Mouse (Mus musculus) right cerebral cortex, postnatal 14 days (tissue): Measurements from ENCODE around the gene Gm20518.

Experiments used
- DNase-seq: peaks from one replicate; pipeline ENCODE4 v3.0.0; 2022

Gm20518 gene

DNA sequence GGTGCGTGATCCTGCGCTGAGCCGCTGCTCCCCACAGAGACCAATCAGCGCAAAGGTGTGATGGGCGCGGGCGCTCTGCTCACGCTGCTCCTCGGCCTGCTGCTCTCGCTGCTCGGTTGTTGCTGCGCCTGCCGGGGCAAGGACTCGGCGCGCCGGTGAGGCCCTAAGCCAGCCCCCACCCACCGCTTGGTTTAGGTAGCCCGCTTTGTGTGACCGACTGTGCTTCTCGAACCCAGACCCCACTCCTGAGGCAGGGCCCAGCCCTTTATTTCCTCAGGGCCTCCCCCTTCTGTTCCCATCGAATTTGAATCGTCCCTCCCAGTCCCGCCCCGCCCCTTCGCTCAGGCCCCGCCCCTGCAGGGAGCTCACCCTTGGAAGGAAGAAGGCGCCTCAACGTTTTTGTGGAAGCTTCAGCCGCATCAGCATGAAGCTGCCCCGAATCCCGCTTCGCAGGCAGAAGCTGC, 87.0 kb downstream of the Gm20518 start:
- DNase-seq: no peak

DNA sequence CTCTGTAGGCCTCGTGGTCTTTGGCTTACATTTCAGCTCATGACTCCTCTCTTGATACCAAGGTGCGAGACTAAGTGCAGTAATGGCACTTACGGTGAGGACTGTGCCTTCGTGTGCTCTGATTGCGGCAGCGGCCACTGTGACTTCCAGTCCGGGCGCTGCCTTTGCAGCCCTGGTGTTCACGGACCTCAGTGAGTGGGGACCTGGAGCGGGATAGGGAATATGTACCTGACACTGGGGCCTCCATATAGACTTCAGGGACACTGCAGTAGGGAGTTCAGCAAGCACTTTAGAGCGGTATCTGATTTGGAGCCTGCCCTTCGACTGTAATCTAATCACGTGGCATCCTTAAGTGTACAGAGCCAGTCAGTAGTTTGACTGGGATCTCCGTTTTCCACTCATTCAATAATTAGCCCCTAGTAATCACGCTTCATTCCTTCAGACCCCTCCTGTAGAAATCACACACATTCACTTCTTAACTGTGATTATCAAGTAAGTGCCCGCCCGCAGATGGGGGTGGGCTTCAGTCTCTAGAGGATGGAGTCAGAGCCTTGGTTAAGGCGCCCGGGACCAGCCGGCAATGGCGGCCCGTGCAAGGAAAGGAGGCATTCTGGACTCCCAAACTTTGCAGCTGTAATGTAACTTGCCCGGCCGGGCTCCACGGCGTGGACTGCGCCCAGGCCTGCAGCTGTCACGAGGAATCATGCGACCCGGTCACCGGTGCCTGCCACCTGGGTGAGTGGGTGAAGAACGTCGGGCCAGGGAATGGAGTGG, 87.6 kb downstream of the Gm20518 start:
- DNase-seq: no peak

DNA sequence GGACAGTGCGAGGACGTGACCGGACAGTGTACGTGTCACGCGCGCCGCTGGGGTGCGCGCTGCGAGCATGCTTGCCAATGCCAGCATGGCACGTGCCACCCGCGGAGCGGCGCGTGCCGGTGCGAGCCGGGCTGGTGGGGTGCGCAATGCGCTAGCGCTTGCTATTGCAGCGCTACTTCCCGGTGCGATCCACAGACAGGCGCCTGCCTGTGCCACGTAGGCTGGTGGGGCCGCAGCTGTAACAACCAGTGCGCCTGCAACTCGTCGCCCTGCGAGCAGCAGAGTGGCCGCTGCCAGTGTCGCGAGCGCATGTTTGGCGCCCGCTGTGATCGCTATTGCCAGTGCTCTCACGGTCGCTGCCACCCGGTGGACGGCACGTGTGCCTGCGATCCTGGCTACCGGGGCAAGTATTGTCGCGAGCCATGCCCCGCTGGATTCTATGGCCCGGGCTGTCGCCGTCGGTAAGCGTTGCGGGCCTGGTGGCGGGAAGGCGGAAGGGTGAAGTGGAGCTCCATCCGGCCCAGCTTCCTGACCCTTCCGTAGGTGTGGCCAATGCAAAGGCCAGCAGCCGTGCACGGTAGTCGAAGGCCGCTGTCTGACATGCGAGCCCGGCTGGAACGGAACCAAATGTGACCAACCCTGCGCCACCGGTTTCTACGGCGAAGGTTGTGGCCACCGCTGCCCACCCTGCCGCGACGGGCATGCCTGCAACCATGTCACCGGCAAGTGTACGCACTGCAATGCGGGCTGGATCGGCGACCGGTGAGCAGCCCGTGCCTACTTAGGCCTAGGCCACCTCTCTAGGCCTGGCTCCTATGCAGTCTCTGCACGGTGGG, 88.4 kb downstream of the Gm20518 start:
- DNase-seq: peak; percentile 62

DNA sequence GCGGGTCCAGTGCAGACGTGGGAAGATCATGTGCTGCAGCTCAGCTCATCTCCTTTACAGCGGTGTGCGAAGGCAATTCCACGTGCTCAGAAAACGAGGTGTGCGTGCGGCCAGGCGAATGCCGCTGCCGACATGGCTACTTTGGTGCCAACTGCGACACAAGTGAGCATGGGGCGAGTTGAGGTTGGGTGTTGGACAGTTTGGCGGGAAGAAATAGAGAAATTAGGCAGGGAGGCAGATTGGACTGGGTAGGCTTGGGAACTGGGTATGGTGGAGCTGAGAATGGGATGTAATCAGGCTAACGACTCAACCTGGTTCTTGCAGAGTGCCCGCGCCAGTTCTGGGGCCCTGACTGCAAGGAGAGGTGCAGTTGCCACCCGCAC, 89.0 kb downstream of the Gm20518 start:
- DNase-seq: no peak

DNA sequence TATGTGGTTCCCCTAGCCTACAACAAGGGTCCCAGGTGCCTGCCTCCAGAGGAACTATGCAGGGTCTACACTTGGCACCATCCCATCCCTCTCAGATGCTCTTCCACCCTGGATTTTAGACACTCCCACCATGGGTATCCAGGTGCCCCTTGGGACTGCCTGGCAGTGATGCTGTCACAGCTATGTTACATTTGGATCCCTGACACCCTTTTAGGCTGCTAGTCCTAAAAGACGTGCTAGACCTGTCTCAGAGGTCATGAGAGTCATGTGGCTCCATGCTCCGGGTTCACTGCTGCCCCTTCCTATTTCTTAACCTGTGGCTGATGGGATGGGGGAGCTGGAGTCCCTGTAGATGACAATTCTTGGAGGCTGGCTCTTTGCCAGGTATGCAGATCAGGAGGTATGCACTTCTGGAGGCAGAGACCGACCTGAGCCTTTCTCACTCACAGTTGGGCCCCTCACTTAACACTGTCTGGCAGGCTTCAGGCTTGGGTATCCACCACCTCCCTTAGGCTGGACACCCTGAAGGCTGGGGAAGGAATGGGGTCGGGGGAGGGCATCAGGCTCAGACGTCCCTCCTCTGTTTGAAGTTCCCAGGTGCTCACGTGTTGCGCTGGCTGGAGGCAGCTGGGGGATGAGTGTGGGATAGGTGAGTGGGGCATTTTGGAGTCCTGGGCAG, 89.6 kb downstream of the Gm20518 start:
- DNase-seq: no peak

DNA sequence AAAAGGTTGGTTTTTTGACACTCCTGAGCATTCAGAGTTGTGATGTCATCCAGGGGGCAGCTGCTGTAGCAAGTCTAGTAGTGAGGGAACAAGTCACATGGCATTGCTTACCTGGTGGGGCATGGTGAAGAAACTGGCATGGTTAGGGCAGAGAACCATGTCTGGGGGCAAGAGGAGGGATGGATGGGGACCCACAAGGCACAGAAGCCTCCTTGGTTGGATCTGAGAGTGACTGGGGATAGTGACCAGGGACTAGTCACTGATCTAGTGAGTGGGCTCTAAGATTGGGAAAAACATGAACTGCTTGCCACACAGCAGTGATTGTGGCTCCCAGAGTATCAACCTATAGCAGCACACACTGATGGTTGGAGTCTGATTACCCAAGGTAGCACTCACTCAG, 91.9 kb downstream of the Gm20518 start:
- DNase-seq: no peak

DNA sequence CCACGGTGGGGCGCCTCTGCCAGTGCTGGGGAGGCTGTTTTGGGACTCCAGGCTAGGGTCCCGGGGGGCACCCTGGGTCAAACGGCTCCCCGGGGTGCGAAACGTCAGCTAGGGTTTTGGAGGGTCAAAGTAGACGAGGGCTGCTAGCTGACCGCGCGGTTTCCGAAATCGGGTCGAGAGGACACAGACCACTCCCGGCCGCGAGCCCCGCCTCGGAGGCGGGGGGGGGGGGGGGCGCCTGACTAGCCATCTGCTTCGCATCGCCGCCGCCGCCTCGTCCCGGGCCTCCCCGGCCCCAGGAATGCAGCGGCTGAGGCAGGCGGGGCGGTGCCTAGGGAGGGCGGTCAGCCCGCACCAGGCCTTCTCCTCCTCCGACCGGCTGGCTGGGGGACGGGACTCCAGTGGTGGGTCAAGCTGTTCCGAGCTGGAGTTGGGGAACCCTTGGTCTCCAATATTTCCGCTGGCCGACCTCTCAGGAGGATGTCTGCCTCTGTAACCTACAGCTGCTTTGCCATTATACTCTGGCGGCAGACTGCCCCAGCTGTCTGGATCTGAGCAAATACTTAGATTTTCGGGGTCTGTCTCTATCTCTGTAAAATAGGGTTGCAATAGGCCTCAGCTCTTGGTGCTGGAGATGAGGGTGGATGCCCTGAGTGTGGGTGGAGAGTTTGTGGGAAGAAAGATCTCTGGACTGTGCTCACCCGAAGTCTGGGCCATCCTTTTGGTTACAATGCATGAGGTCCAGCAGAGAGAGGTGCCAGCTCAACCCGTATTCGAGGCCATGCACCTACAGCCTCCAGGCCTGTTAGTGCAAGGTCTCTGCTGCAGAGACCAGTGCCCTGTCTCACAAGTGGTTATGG, 92.9 kb downstream of the Gm20518 start:
- DNase-seq: no peak

DNA sequence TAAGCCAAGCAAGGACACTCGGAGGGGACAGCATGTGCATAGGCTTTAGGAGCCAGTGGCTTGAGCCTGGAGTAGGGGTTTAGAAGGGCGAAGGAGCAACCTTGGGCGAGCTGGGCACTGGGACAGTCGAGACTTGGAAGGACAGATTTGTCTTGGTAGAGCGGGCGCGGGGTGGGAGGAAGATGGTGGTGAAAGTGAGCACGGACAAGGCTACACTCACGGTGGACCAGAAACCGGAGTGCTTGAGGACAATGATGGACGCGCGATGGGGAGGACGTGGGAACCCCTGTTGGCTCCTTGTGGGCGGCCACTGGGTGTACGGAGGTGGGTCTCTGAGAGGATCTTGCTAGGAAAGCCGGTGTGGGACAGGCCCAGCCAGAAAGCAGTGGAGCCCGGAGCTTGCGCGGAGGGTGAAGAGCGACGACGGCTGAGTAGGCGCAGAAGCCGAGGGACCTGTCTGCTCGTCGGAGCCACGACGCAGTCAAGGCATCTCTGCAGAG, 93.6 kb downstream of the Gm20518 start:
- DNase-seq: no peak

DNA sequence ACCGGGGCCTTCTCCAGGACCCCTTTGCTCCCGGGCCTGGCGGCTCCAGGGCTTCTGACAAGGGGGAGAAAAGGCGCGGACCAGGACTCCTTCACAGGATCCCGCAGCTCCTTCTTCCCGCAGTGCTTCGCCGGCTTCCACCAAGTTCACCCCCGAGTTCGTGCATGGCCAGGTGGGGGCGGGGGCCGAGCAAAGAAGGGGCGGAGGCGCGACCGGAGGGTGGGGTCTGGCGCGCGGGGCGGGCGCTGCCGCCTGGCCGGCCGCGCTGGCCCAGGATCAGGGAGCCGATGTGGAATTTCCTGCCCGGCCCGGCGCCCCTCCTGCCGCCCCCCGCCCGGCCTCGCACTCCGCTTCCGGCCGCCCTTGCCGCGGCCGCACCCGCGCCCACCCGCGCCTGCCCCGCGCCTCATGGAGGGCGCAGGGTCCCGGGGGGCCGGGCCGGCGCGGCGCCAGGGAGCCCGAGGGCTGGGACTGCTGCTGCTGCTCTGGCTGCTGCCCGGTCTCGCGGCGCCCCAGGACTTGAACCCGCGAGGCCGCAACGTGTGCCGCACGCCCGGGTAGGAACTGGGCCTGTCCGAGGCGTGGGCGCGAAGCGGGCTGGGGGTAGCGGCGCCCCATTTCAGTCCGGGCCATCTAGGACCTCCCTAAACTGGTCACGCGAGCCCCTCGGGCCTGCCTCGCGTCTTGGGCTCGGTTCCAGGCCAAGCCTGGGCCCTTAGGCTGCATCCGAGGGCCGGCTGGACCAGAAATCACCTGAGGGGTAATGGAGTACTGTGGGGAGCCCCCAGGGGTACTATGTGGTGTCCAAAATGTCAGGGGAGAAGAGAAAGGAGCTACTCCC, 94.3 kb downstream of the Gm20518 start, which contains the start of gene Scarf2:
Gene Scarf2, plus strand, starts transcription at position 312 of the 841 bp plus-strand sequence.
- no peak for DNase-seq

DNA sequence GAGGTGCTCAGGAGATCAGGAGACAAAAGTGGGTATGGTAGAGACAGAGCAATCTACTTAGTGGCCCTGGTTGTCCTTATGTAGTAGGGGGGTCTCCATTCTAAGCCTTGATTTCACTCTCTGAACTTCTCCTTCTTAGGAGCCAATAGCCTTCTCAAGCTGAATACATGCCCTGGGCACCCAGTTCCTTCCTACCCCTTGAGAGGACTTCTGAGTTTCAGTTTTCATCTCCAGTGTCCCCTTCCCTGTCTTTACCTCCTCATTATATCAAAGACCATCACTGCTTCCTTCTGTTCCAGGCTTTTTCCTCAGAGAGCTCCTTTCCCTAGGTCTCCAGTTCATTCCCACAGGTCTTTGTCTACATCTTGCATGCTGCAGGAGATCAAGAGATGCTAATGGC, 95.0 kb downstream of the Gm20518 start:
- DNase-seq: no peak

DNA sequence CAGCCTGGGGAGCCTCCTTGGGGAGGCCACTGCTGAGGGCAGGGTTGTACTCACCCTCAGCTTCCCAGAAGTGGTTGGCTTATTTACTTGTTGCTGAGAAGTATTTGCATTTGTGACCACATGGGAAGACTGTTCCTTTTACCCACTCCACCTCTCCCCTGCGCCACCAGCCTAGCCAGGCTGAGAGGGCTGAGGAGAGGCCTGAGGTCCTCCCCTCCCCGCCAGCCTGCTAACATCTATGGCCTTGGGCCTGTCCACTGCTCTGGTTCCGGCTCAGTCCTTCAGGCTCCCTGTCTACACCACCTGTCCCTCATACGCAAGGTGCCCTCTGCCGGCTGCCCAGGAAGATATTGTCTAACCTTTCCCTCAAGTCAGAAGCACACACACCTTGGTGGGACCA, 95.8 kb downstream of the Gm20518 start:
- no peak for DNase-seq

DNA sequence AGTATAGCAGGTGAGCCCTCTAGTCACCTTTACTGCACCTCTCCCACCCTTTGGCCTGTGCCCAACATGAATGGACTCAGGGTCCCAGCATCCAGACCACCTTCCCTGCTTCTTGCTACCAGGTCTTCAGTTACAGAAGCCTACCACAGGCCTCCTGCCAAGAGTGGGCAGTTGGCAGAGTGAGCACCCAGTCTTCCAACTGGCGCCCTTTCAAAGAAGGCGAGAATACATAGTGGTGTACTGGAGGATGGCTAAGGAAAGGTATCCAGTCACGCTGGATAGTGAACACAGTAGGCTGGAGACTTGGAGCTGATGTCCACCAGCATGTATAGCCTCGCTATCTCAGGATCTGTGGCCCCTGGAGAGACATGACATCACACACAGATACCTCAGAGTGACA, 97.4 kb downstream of the Gm20518 start:
- DNase-seq: no peak

DNA sequence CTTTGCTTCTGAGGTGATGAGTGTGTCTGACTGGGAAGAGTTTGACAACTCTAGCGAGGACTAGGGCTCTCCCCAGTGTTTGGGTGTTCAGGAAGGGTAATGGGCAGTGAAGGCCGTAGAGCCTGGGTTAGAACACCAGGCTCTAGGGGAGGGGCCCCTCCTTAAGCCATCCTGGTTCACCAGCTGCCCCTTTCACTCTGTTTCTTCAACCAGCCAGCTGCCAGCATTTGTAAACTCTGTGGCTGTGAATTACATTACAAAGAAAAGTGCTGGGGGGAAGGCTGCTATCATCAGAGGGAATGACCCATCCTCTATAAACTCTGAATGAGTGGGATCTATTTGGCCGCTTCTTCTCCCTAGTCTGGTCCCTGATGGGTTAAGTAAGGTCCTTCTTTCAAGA, 98.7 kb downstream of the Gm20518 start:
- no peak for DNase-seq

DNA sequence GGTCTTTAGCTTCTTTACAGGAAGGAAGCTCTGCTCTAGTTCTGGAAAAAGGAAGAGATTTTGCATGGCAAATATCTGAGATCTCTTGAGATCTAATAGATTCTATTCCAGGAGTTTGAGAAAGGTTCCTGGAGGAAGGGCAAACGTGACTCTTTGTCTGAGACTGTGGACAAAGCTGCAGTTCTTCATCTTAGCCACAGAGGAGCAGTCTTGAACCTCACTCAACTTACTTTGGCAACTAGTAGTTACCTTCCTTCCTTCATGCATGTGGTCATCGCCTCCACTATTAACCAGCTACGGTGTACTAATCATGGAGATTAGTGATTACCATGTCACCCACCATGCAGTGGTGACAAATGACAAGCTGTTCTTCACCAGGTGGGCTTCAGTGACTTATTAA, 106.1 kb downstream of the Gm20518 start:
- DNase-seq: no peak
